Mouse (Mus musculus): ENCODE results near the gene Slc39a5.

The Slc39a5 gene

GRCm38 (mm10) chr10:128401056-128401455 is at the start of gene Slc39a5:
Gene Slc39a5 (minus strand): TSS chr10:128401229.
- DNase-seq (ENCODE audit: low spot score in 2 of 2): no peak

DNA sequence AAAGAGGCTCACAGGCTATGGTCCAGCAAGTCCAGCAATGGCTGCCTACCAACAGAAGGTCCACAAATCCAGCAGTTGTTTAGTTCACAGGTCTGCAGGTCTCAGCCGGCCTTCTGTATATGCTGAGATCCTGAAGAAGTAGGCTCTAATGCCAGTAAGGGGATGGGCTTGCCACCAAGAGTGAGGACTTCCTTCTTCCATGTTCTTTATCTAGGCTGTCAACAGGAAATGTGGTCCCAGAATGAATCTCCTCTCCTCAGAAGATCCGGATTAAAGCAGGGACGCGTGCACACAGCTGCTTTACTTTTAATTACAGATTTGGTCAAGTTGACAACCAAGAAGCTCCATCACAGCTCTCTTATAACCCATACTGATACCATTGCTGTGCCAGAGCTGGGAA is 44.4 kb upstream of the Slc39a5 start:
- DNase-seq (ENCODE audit: low spot score in 2 of 2): no peak

GRCm38 (mm10) chr10:128444354-128444753 is 43.3 kb upstream of the Slc39a5 start:
- no peak for DNase-seq (ENCODE audit: low spot score in 2 of 2)

GRCm38 (mm10) chr10:128442718-128443117 is 41.7 kb upstream of the Slc39a5 start:
- no peak for DNase-seq (ENCODE audit: low spot score in 2 of 2)

DNA sequence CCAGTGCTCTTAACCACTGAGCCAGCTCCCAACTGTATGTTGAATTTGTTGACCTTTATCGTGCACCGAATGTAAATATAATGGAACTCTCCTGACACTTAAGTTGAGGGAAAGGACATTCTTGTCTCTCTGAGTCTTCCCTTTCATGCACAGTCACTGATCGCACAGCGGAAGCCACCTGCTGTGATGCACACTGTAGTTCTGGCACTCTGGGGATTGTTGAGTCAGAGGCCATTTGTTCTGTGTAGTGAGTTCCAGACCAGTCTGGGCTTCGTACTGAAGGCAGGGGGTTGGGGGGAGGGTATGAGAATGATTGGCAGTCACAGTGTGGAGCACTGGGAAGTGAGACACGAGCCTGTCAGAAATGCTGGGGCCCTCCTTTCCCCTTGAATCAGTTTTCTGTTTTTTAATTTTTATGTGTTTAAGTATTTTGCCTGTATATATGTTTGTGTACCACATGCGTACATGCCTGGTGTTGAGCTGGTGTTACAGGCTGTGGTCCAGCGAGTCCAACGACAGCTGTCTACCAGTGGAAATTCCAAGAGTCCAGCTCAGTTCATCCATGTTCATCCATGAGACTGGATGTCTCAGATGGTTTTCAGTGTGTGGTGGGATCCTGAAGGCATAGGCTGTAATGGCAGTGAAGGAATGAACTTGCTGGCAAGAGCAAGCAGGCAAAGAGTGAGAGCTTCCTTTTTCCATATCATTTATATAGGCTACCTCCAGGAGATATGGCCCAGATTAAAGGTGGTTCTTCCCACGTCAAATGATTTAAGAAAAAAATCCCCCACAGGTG is 40.5 kb upstream of the Slc39a5 start:
- DNase-seq (ENCODE audit: low spot score in 2 of 2): no peak

GRCm38 (mm10) chr10:128440407-128440806 is 39.4 kb upstream of the Slc39a5 start:
- no peak for DNase-seq (ENCODE audit: low spot score in 2 of 2)

- no peak for DNase-seq (ENCODE audit: low spot score in 2 of 2)
Observed at GRCm38 (mm10) chr10:128438675-128439279, 37.7 kb upstream of the Slc39a5 start.

DNA sequence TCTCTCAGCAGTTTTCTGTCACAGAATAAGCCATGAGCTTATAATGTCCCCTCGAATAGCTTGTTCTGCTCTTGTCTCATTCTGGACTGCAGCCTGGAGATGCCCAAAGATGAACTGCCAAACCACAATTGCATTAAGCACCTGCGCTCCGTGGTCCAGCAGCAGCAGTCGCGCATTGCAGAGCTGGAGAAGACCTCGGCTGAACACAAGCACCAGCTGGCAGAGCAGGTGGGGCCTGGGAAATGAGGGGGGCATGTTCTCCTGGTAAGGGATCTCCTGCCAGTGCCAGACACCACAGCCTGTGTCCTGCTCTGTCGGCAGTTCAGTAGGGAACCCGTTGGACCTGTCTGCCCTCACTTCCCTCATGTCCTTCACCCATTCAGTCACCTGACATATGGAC is 35.3 kb upstream of the Slc39a5 start:
- no peak for DNase-seq (ENCODE audit: low spot score in 2 of 2)

DNA sequence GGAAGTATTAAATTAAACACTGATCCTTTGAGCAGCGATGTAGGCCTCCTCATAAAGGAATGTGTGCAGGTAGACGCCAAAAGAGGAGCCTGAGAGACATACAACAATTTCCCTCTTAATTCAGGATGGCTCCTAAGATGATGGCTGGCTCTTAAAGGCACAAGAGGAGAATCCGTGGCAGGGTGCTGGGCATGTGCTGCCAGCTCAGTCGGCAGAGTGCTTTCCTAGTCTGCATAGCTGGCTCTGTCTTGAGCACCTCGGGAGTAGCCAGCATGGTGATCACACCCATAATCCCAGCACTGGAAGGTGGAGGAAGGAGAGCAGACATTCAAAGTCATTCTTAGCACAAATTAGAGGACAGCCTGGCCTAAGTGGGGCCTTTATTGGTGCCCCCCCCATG is 34.8 kb upstream of the Slc39a5 start:
- no peak for DNase-seq (ENCODE audit: low spot score in 2 of 2)

DNA sequence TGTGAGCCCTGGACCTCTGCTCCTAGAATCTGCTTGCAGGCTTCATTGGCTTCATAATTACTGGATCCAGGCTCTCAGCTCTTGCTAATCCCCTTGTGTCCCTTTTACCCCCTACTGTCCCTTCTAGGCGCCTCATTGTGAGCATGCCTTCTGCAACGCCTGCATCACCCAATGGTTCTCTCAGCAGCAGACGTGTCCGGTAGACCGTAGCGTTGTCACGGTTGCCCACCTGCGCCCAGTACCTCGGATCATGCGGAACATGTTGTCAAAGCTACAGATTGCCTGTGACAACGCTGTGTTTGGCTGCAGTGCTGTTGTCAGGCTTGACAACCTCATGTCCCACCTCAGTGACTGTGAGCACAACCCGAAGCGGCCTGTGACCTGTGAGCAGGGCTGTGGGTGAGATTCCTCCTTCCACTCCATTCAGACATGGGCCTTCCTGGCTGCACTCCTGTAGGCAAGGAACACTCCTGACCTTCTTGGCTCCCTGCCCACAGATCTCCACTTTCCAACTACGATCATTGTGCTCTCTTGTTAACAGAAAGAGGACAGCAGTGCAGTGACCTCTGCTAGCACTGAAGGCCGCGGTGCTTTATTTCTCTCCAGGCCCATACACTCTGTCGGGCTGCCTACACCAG is 34.3 kb upstream of the Slc39a5 start:
- DNase-seq (ENCODE audit: low spot score in 2 of 2): no peak

GRCm38 (mm10) chr10:128434681-128435080 is 33.7 kb upstream of the Slc39a5 start:
- DNase-seq (ENCODE audit: low spot score in 2 of 2): peak; percentile 17 to 34

GRCm38 (mm10) chr10:128433417-128433816 is 32.4 kb upstream of the Slc39a5 start:
- DNase-seq (ENCODE audit: low spot score in 2 of 2): no peak

GRCm38 (mm10) chr10:128429454-128429853 is 28.4 kb upstream of the Slc39a5 start:
- no peak for DNase-seq (ENCODE audit: low spot score in 2 of 2)

- DNase-seq (ENCODE audit: low spot score in 2 of 2): no peak
Observed at GRCm38 (mm10) chr10:128429052-128429451, 28.0 kb upstream of the Slc39a5 start.

DNA sequence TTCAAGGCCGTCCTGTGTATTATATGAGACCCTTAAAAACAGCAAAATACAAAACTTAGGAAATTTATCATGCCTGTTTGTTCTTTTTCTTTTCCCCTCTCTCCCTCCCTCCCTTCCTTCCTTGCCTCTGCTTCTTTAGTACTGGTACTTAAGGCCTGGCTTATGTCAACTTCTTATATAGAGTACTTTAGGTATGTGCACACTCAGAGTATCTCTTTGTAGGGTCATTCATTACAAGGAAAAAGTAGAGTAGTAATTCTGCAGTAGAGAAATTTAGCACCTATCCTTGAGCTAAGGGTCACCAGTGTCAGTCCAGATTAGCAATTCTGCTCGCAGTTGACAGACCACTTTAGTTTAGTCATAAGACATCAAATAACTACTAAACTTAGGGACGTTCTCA is 24.2 kb upstream of the Slc39a5 start:
- no peak for DNase-seq (ENCODE audit: low spot score in 2 of 2)

- no peak for DNase-seq (ENCODE audit: low spot score in 2 of 2)
Observed at GRCm38 (mm10) chr10:128424604-128425003, 23.6 kb upstream of the Slc39a5 start.

GRCm38 (mm10) chr10:128422426-128422825 is 21.4 kb upstream of the Slc39a5 start:
- DNase-seq (ENCODE audit: low spot score in 2 of 2): no peak

DNA sequence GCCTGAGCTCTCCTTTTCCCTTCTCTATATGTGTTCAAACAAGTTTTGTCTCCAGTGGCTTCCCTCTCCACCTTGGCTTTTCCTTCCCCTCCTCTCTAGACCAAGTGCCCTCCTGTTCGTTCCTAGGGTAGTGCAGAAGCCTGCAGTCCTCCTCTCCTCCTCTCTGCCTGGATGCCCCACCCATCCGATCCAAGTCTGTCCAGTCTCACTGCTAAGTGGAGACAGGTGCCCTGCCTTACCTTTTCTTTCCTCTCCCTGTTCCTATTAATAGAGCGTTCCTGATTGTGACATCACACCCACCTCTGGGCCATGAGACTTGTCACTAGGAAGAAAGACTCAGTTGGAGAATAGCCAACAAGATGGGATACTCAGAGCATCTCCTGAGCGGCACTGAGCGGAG is 13.8 kb upstream of the Slc39a5 start:
- DNase-seq (ENCODE audit: low spot score in 2 of 2): no peak

DNA sequence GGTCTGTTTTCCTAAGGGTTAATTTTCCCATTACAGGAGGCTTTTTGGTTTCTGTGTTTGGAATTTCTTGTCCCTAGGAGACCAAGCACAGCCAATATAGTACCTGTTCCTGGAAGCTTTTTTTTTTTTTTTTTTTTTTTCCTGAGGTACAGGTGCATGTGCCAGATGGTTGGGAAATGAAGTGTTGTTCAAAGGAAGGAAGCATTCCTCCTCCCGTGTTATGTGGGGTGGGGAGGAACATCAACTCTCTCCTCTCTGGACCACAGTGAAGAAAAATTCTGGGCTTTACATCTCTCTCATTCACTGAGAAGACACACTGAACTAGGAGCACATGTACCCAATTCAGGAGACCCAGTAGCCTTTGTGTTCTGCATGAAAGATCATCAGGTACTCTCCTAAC is 12.0 kb upstream of the Slc39a5 start:
- DNase-seq (ENCODE audit: low spot score in 2 of 2): no peak

DNA sequence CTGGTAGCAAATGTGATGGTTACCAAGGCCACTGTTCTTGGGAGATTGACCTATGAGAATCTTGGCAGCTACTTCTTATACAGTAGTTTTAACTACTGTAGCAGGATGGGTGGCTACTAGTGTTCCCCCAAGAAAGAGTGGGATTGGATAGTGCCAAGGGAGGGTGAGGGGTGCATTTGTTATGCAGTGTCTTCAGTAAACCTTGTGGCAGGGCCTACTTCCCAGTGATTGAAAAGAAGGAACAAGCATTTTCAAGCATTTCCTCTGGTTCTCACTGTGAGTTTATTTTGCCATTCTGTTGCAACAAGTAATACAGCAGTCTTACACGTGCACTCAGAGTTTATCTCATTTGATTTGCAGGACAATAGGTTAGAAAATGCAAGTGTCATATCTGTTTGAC is 11.5 kb upstream of the Slc39a5 start:
- DNase-seq (ENCODE audit: low spot score in 2 of 2): no peak

DNA sequence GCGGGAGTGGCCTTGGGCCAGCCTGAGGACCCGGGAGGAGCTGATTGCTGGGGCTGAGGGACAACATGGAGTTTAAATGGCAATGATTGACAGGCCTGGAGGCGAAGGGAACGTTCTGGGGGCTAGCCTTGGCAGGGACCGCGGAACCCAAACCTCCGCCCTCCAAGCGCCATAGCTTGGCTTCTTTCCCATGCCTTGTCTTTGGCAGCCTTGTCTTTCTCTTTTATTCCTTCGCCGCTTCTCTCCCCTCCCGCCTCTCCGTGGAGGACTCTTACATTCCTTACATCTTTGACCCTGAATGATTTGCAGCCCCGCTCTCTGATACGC is 11.0 kb upstream of the Slc39a5 start:
- no peak for DNase-seq (ENCODE audit: low spot score in 2 of 2)

GRCm38 (mm10) chr10:128411211-128412054 is 10.4 kb upstream of the Slc39a5 start, which contains the start of the genes Nabp2 and Rnf41:
Gene Nabp2 (minus strand): TSS chr10:128411492.
Gene Rnf41 (plus strand): TSS chr10:128411657.
- peak; percentile 94 to 97 for DNase-seq (ENCODE audit: low spot score in 2 of 2)
